Mouse (Mus musculus): ENCODE measurements around the gene Dmc1.

- no peak for TF ChIP-seq CTCF (IDR thresholded peaks at IDR 0.05; ENCODE audit: borderline replicate concordance, insufficient read depth, low read depth, low read length)
- no peak for TF ChIP-seq POLR2A (IDR thresholded peaks at IDR 0.05; ENCODE audit: borderline replicate concordance, insufficient read depth, low read length)
These were observed 77.7 kb downstream of the Dmc1 start for GRCm38 (mm10) chr15:79527192-79527591.

Data from cerebellum, adult 2 months (tissue).